Mouse (Mus musculus) embryonic facial prominence, embryonic 11.5 days (tissue): ENCODE results near the gene Taf10. TPM values are rescaled to one million over a fixed set of nuclear protein-coding genes. Genes with fewer than 3 reads are reported as not detected.

Experiments
- ATAC-seq: fragments of 200-750 bp; cut with Nextera tagmentation; replicated peaks from 2 replicates; pipeline ENCODE4 v1.8.0; 2017; ENCODE audit warnings: low read depth; ENCODE audit not compliant: insufficient number of reproducible peaks, low FRiP score, low TSS enrichment
- DNase-seq: peaks from one replicate; pipeline ENCODE4 v3.0.0-alpha.2; 2015; ENCODE audit warnings: low spot score
- H3K27ac ChIP-seq: fragments of 300-500 bp; sonication (generic); replicated peaks from 2 replicates; pipeline ENCODE4 v1.5.1; 2014; ENCODE audit warnings: mild to moderate bottlenecking, low read depth, low read length, control low read depth
- H3K27me3 ChIP-seq: fragments of 300-500 bp; sonication (generic); 2 replicates; pipeline ENCODE4 v1.6.1; 2014; ENCODE audit warnings: mild to moderate bottlenecking, low read length, moderate library complexity, mixed read lengths; ENCODE audit not compliant: control insufficient read depth, insufficient read depth
- H3K36me3 ChIP-seq: fragments of 300-500 bp; sonication (generic); replicated peaks from 2 replicates; pipeline ENCODE4 v1.6.1; 2014; ENCODE audit warnings: low read depth, mild to moderate bottlenecking, low read length, moderate library complexity, mixed read lengths; ENCODE audit not compliant: control insufficient read depth, insufficient read depth
- H3K4me1 ChIP-seq: fragments of 300-500 bp; sonication (generic); 2 replicates; pipeline ENCODE4 v1.6.1; 2014; ENCODE audit warnings: low read length, mixed read lengths; ENCODE audit not compliant: control insufficient read depth, insufficient read depth
- H3K4me2 ChIP-seq: fragments of 300-500 bp; sonication (generic); 2 replicates; pipeline ENCODE4 v1.6.1; 2014; ENCODE audit warnings: low read depth, mild to moderate bottlenecking, control low read depth, low read length, moderate library complexity
- H3K4me3 ChIP-seq: fragments of 300-500 bp; sonication (generic); 2 replicates; pipeline ENCODE4 v1.5.1; 2014; ENCODE audit warnings: low read depth, low read length, control low read depth
- H3K9ac ChIP-seq: fragments of 300-500 bp; sonication (generic); replicated peaks from 2 replicates; pipeline ENCODE4 v1.6.1; 2014; ENCODE audit warnings: mild to moderate bottlenecking, control low read depth, low read length
- H3K9me3 ChIP-seq: fragments of 300-500 bp; sonication (generic); replicated peaks from 2 replicates; pipeline ENCODE4 v1.6.1; 2016; ENCODE audit warnings: mild to moderate bottlenecking, low read length, inconsistent platforms, mixed read lengths; ENCODE audit not compliant: control insufficient read depth
- WGBS: fragments of 180-500 bp; shearing (Covaris S2); extraction: QIAGEN DNeasy Blood & Tissue Kit; methylation state at CpG from one replicate; pipeline ENCODE4 v1.1.7; 2014; 5-methylcytosine and 5-hydroxymethylcytosine counted together
- polyA plus RNA-seq: library from polyadenylated mRNA; unstranded; fragments of >200 nt; fragmentation: Nextera tagmentation; extraction: Ambion mirVana; gene quantifications from 2 replicates; pipeline ENCODE4 v1.2.1, GENCODE M21; 2014

Taf10 gene
- polyA plus RNA-seq, 1 experiment from 2014 or later, result 168 TPM

GRCm38 (mm10) chr7:105767729-105768165 is 23.6 kb upstream of the Taf10 start:
- DNase-seq (peak; percentile 48), ATAC-seq (no peak; the same call in 1 of the 2 replicates)
- Histone ChIP-seq H3K27me3 (peaks cover 6% of the 10 kb centered on the region; the same call in 1 of the 2 replicates), H3K27ac (peak overlapping the region; percentile 35; the same call in 1 of the 2 replicates), H3K9me3 (no peaks in the 10 kb centered on the region), H3K4me1 (peaks cover 2% of the 10 kb centered on the region; the same call in 1 of the 2 replicates), H3K36me3 (peaks cover 22% of the 10 kb centered on the region), H3K4me3 (no peak overlapping the region), H3K9ac (no peak overlapping the region), H3K4me2 (no peak overlapping the region)
- 14% methylated on average over 6 of the region's 6 CpGs for WGBS

DNA sequence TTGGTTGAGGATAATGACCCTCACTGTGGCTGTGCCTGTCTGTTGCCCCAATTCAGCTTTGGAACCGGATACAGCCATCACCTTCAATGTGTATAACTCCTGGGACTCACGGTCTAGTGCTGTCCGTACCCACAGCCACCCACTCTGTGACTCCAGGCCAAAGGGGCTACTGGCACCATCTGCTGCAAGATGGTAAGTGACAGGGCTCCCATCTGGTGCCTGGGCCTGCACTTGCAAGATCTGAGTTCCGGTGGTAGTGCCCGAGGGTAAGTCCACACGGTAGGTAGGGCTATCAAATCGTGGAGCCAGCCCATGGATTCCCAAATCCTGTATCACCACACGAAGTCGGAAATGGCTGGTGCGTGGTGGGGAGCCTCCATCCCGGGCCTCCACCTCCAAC is 20.2 kb upstream of the Taf10 start:
- H3K36me3 ChIP-seq, result peaks cover 22% of the 10 kb centered on the region
- no peak overlapping the region for H3K4me2 ChIP-seq
- no peak overlapping the region for H3K27ac ChIP-seq
- WGBS, result 87% methylated on average over 11 of the region's 11 CpGs
- H3K4me1 ChIP-seq, result peaks cover 2% of the 10 kb centered on the region; the same call in 1 of the 2 replicates
- no peak for ATAC-seq
- no peak overlapping the region for H3K4me3 ChIP-seq
- H3K27me3 ChIP-seq, result peaks cover 6% of the 10 kb centered on the region; the same call in 1 of the 2 replicates
- no peaks in the 10 kb centered on the region for H3K9me3 ChIP-seq
- no peak for DNase-seq
- H3K9ac ChIP-seq, result no peak overlapping the region

GRCm38 (mm10) chr7:105762517-105763270 is 18.5 kb upstream of the Taf10 start:
- H3K27me3 ChIP-seq, result peaks cover 6% of the 10 kb centered on the region; the same call in 1 of the 2 replicates
- H3K4me3 ChIP-seq, result no peak overlapping the region

DNA sequence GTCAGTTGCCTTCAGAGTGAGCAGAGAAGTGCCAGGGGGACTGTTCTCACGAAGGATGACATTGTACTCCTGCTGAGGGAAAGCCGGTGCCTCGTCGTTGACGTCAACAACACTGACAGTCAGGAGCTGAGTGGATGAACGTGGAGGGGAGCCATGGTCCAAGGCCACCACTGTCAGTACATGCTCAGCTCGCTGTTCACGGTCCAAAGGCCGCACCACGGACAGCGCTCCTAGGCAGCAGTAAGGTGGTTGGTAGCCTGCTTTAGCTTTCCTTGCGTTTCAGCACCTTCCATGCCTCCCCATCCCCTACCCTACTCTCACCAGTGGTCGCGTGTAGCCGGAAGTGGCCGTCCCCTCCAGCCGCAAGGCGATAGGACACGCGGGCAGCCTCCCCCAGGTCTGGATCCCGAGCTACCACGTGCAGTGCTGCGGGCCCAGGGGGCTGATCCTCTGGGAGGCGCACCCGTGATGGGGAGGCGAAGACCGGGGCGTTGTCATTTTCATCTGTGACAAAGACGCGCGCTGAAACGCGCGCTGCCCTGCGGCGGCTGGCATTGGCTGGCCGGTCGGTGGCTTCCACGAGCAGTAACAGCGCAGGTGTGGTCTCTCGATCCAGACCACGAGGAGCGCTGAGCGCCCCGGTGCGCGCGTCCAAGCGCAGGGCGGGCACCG is 17.8 kb upstream of the Taf10 start:
- Histone ChIP-seq H3K4me2 (no peak overlapping the region; the same call in 1 of the 2 replicates), H3K27ac (no peak overlapping the region), H3K9me3 (no peaks in the 10 kb centered on the region), H3K27me3 (peaks cover 6% of the 10 kb centered on the region; the same call in 1 of the 2 replicates), H3K36me3 (peaks cover 38% of the 10 kb centered on the region), H3K4me3 (no peak overlapping the region), H3K9ac (no peak overlapping the region), H3K4me1 (no peaks in the 10 kb centered on the region)
- 22% methylated on average over 51 of the region's 51 CpGs for WGBS
- DNase-seq (no peak), ATAC-seq (peak; percentile 15; the same call in 1 of the 2 replicates)

More at GRCm38 (mm10) chr7:105762517-105763270, 18.5 kb upstream of the Taf10 start:
- WGBS, result 25% methylated on average over 55 of the region's 55 CpGs
- H3K9me3 ChIP-seq, result no peaks in the 10 kb centered on the region
- H3K4me1 ChIP-seq, result no peaks in the 10 kb centered on the region
- H3K4me2 ChIP-seq, result peak overlapping the region; percentile 7
- DNase-seq (no peak), ATAC-seq (0 out of 2 replicates have a peak, but pooled peaks have one; percentile 14)
- H3K27ac ChIP-seq, result no peak overlapping the region
- no peak overlapping the region for H3K9ac ChIP-seq
- H3K36me3 ChIP-seq, result peaks cover 32% of the 10 kb centered on the region

DNA sequence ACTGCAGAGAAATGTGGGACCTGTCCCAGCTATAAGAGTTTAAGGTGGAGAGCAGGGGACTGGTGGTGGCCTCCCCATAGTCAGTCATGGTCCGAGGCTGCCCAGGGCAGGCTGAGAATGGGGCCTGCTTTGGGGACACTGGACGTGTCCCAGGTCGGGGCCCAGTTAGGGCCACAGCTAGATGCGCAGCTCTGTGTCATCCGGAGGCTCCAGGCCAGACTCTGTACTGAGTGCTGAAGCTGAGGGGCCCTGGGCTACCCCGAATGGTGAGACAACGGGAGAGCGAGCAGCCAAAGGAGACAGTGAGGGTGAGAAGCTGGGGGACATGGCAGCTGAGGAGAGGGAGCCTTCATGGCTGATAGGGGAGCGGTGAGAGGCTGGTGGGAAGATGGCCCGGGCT is 9.1 kb upstream of the Taf10 start:
- WGBS, result 90% methylated on average over 10 of the region's 10 CpGs
- H3K9me3 ChIP-seq, result no peaks in the 10 kb centered on the region
- H3K9ac ChIP-seq, result no peak overlapping the region
- H3K27ac ChIP-seq, result no peak overlapping the region
- H3K36me3 ChIP-seq, result peaks cover 11% of the 10 kb centered on the region
- DNase-seq, result no peak
- H3K4me1 ChIP-seq, result no peaks in the 10 kb centered on the region
- H3K4me2 ChIP-seq, result no peak overlapping the region
- no peak overlapping the region for H3K4me3 ChIP-seq
- no peaks in the 10 kb centered on the region for H3K27me3 ChIP-seq
- no peak for ATAC-seq

DNA sequence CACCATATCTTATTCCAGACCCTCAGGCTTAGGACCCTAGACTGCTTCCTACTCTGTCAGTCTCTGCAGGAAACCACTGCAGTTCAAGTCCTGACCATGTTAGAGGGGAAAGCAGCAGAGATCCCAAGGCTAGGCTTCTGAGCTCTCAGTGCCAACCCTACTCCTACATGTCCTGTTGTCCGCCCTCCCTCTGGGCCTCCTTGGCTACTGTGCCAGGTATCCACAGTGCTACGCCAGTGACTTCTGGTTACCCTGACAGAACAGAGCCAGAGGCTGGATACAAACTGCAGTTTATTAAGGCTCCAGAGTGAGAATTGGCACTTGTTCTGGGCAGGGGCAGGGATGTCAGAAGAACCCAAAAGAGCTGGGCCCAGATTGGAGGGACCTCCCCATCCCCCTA is 8.6 kb upstream of the Taf10 start:
- Histone ChIP-seq H3K36me3 (peaks cover 9% of the 10 kb centered on the region), H3K4me2 (peak overlapping the region; percentile 10; the same call in 1 of the 2 replicates), H3K9ac (no peak overlapping the region), H3K4me1 (no peaks in the 10 kb centered on the region), H3K9me3 (no peaks in the 10 kb centered on the region), H3K4me3 (no peak overlapping the region), H3K27ac (no peak overlapping the region), H3K27me3 (no peaks in the 10 kb centered on the region)
- WGBS, result 93% methylated on average over 2 of the region's 2 CpGs
- peak; percentile 10; the same call in 1 of the 2 replicates for ATAC-seq
- no peak for DNase-seq

DNA sequence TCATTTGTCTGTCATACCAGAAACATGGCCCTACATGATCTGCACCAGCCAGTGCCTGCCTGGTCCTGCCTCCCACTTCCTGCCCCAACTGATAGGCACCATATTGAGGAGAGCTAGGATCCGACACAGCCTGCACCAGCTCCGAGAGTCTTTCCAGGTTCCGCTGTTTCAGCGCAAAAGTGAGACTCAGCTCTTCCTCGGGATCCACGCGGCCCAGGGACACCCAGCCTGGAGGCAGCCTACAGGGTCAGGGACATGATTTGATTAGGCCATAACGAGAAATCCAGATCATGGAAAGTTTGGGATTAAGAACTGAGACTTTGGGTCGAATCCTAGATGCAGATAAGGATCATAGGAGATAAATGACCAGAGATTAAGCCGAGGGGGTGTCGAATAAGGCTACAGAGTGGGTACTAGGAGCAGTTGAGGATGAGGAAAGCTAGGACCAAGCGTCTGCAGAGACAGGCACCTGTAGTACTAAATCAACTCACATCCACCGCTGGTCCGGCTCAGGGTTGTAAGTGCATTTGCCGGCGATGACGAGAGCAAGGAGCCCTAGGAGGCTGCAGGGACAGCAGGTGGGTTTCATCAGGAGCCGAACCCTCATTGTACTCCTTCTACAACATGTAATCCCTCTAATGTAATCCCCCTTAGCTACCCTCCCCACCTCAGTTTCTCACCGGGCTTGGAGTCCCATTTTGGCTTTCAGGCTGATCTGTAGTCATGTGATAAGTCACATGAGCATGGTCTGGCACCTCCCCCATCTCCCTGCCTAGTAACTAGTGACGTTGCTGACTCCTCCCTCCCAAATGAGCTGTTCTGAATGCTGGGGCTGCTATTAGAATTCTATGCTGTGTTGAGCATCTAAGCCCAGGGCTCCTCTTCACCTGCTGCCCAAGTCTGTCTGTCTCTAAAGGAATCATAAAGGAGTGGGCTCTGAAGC is 7.6 kb upstream of the Taf10 start, which contains the start of gene Tpp1:
TSS of gene Tpp1 (minus strand) at position 745 of the 943 bp plus-strand sequence.
- H3K27ac ChIP-seq, result no peak within 1 kb of the TSS
- 24% methylated on average over 20 of the region's 20 CpGs for WGBS

More for the DNA sequence above, 7.6 kb upstream of the Taf10 start, which contains the start of gene Tpp1:
- no peaks in the 10 kb centered on the region for H3K27me3 ChIP-seq
- peak within 1 kb of the TSS; percentile 51 for H3K4me3 ChIP-seq
- DNase-seq, result peak; percentile 92
- H3K36me3 ChIP-seq, result peaks cover 2% of the 10 kb centered on the region
- H3K9ac ChIP-seq, result peak within 1 kb of the TSS; percentile 67
- peak within 1 kb of the TSS; percentile 66 for H3K4me2 ChIP-seq
- no peaks in the 10 kb centered on the region for H3K4me1 ChIP-seq
- peak; percentile 83 for ATAC-seq
- H3K9me3 ChIP-seq, result no peaks in the 10 kb centered on the region
